Mouse (Mus musculus): ENCODE data around the gene Oas1e.
A peak's percentile ranks its signal among the peaks of the same experiment; 100 is the strongest.

Gene Oas1e

DNA sequence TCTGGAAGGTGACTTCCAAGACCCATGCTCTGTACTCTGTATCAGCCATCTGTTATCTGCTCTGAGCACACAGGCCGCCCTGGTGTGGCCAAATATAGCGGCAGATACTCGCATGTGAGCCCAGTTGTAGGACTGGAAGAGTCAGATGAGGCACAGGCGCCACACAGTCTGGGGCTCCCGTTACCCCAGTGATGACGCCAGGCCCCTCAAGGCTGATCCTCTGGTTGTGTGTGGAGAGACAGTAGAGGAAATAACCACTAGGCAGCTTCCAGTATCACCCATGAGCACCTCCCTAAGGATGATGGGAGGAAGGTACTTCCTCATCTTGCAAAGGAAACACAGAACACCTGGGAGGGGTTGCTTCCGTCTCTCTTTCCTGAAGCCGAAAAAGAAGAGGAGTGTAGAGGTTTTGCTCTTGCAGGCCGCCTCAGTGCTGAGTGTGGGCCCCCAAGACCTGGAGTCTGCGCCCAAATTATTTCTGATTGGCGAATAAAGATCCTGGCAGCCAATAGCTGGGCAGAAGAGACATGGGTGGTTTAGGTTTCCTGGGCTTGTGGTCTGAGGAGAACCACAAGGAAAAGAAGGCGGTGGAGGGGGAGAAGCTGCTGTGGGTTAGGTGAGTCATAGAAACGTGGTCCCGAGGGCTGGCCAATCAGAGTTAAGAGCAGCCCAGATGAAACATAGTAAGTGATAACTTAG lies 19.9 kb downstream of the Oas1e start:
- DNase-seq = no peak

DNA sequence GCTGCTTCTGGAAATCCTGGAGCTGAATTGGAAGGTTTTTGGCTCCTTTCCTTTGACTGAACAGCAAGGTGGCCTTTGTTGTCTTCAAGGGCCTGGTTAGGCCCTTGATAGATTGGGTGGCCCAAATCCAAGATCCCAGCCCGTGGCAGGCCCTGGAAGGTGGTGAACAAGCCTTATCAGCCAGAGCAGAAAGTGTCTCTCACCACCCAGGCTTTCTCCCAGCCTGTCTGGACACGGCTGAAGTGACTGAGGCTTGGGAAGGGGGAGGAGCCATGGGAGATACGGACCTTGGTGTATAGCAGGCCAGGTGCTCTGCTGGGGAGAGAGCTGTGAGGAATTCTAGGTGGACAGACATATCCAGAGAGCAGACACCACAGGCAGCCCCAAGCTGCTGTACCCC lies 25.9 kb downstream of the Oas1e start:
- no peak for DNase-seq

DNA sequence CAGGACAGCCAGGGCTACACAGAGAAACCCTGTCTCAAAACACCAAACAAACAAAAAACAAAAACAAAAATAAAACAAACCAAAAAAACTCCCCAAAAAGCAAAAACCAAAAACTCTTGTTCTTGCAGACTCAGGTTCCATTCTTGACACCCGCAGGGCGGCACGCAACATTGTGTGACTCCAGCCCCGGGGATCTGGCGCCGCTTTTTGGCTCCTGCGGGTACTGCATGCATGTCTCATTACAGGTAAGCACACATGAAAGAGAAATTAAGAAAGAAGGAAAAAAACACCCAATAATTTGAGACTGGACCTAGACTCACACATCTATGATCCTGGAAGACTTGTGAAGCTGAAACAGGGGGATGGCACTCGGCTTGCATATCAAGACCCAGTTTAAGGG lies 30.3 kb downstream of the Oas1e start:
- DNase-seq = no peak

DNA sequence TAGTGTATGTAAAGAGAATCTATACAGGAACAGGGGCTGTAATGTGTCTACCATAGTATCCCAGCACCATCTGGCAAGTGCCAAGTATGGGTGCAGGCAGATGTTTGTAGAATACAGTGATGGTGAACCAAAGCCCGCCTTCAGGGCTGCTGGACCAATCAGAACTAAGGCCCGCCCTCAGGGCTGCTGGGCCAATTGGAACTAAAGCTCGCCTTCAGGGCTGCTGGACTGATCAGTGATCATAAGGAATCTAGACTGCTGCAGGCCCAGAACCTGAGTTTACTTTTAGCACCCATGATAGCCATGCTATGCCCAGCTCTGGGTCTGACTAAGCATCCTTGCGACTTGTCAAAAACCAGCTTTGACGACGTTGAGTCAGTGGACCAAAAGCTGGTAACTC lies 33.4 kb downstream of the Oas1e start:
- DNase-seq = no peak

GRCm38 (mm10) chr5:120754215-120754614 lies 41.1 kb downstream of the Oas1e start:
- no peak for DNase-seq

DNA sequence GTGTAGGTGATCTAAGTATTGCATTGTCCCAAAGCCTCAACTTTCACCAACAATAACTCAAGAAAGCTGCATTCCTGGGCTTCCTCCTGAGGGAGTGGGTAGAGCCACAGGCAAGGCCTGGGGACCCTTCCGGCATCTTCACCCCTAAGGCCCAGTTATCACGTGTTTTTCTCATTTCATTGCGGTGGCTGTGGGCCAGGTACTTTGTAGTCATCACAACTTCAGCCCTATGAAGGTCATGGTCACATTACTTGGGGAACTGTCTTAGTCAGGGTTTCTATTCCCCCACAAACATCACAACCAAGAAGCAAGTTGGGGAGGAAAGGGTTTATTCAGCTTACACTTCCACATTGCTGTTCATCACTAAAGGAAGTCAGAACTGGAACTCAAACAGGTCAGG lies 42.5 kb downstream of the Oas1e start:
- DNase-seq = no peak

- DNase-seq = no peak
Observed at GRCm38 (mm10) chr5:120751206-120751605, 44.1 kb downstream of the Oas1e start.

GRCm38 (mm10) chr5:120749688-120750087 lies 45.6 kb downstream of the Oas1e start, which contains the start of gene Oas2:
Gene Oas2 (minus strand): TSS chr5:120749853.
- DNase-seq = no peak

- DNase-seq = peak; percentile 72
Observed at GRCm38 (mm10) chr5:120746451-120746850, 48.9 kb downstream of the Oas1e start.

DNA sequence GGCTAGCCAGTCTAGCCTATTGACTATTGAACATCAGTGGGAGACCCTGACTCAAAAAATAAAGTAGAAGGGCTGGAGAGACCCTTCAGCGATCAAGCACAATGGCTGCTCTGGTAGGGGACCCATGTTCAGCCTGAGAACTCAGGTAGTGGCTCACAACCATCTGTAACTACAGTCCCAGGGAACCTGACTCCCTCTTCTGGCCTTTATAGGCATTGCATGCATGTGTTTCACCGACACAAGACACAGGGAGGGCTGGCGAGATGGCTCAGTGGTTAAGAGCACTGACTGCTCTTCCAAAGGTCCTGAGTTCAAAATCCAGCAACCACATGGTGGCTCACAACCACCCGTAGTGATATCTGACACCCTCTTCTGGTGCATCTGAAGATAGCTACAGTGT lies 53.2 kb downstream of the Oas1e start:
- peak; percentile 43 for DNase-seq

Measured in lung, postnatal 10 days (tissue).